Mouse (Mus musculus) erythroblast, embryonic 14.5 days (primary cell): ENCODE results near the gene Map7d2.

Experiments used
- GATA1 ChIP-seq: IDR thresholded peaks from 2 replicates; pipeline ENCODE4 v1.6.1; 2012; ENCODE audit warnings: low read length, inconsistent platforms, mixed read lengths
- TAL1 ChIP-seq: IDR thresholded peaks from 3 replicates; pipeline ENCODE4 v1.6.1; 2012; ENCODE audit warnings: low read length, inconsistent platforms, mixed read lengths

DNA sequence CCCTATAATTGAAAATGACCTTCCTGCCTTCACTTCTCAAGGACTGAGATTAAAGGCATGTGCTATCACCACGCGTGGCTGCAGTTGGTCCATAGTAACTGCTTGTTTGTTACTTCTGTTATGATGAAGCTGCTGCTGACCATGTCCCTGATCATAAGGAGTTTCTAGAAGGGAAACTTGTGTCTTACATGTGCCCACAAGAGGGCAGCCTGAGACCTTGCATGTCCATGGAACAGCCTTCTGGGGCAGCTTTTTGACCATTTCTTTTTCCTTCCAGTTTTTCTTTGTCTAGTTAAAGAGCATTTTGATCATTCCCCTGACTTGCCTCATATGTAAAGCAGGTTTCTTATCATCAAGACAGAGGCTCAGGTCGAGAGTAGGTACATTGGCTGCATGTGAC lies 27.8 kb downstream of the Map7d2 start:
- no peak for TF ChIP-seq GATA1
- no peak for TF ChIP-seq TAL1
